Mouse (Mus musculus): Measurements from ENCODE around the gene 2410137M14Rik. TPM values are rescaled to one million over a fixed set of nuclear protein-coding genes. Genes with fewer than 3 reads are reported as not detected.
"Not testable (repeated sequence)": the region's sequence is repeated elsewhere in the genome, so short reads cannot be mapped to it uniquely, and the experiment has no call there.

2410137M14Rik gene
- polyA plus RNA-seq, 1 experiment from 2014 or later: not detected

DNA sequence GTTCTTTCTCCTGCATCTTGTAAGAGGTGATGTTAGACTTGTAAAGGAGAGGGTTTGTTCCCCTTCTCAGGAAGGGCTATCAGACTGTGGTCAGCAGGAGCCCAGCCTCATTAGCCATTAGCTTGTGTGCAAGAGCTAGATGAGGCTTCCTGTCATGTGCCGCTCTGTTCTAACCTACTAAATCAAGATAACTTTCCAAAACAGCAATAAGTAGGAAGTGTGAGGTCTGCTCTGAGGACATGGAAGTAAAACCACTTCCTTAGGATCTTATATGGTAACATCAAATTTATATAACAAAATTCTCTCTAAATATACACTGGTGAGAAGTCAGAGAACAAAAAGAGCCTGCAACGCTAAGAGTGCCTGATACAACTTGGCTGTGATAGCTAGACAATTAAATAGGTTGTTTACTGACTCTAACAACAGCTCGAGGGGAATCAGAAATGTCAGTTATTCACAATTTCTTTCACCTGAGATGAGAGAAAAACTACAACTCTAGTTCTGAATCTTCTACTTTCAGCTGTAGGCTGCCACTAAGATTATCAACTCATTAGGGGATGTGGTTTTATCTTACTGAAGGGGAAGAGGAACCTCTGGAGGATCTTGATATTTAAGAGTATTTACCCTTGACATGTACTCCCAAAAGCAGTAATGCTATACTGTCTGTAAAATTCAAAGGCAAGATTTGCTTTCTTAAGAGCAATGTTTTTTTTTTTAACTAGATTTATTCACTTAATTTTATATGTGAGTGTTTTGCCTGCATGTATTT is 11.5 kb upstream of the 2410137M14Rik start:
- no peak for DNase-seq (ENCODE audit: low spot score)
- H3K27ac ChIP-seq (replicated peaks; ENCODE audit: low read depth, low read length): no peak overlapping the region
- no peak overlapping the region for H3K4me3 ChIP-seq (ENCODE audit: low read depth, low read length)
- ATAC-seq (replicated peaks; ENCODE audit: insufficient number of reproducible peaks, low FRiP score, low TSS enrichment, low read depth): no peak
- H3K36me3 ChIP-seq (replicated peaks; ENCODE audit: control insufficient read depth, insufficient read depth, low read depth, low read length): no peaks in the 10 kb centered on the region
- no peaks in the 10 kb centered on the region for H3K4me1 ChIP-seq (ENCODE audit: control insufficient read depth, insufficient read depth, low read length)
- no peak overlapping the region for H3K4me2 ChIP-seq (ENCODE audit: low read depth, low read length)
- H3K9ac ChIP-seq (replicated peaks; ENCODE audit: low read length): no peak overlapping the region
- WGBS: 74% methylated on average over 3 of the region's 3 CpGs
- no peaks in the 10 kb centered on the region for H3K9me3 ChIP-seq (replicated peaks; ENCODE audit: control insufficient read depth, low read length)
- H3K27me3 ChIP-seq (ENCODE audit: control insufficient read depth, insufficient read depth, low read length): peaks cover 9% of the 10 kb centered on the region

DNA sequence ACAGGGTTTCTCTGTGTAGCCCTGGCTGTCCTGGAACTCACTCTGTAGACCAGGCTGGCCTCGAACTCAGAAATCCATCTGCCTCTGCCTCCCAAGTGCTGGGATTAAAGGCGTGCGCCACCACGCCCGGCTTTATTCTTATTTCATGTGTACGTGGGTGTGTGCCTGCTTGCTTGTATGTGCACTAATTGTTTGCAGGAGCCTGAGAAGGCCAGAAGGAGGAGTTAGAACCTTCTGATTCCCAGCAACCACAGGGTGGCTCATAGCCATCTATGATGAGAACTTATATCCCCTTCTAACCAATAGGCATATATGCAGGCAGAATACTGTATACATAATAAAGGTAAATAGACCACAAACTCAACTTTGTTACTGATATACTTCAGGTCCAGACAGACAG is 9.6 kb upstream of the 2410137M14Rik start:
- not testable (repeated sequence) for H3K36me3 ChIP-seq (replicated peaks; ENCODE audit: control insufficient read depth, insufficient read depth, low read depth, low read length); H3K9ac ChIP-seq (replicated peaks; ENCODE audit: low read length); H3K4me1 ChIP-seq (ENCODE audit: control insufficient read depth, insufficient read depth, low read length); H3K27ac ChIP-seq (replicated peaks; ENCODE audit: low read depth, low read length); H3K9me3 ChIP-seq (replicated peaks; ENCODE audit: control insufficient read depth, low read length); H3K27me3 ChIP-seq (ENCODE audit: control insufficient read depth, insufficient read depth, low read length); DNase-seq (ENCODE audit: low spot score); H3K4me3 ChIP-seq (ENCODE audit: low read depth, low read length); H3K4me2 ChIP-seq (ENCODE audit: low read depth, low read length); ATAC-seq (replicated peaks; ENCODE audit: insufficient number of reproducible peaks, low FRiP score, low TSS enrichment, low read depth)
- 93% methylated on average over 6 of the region's 6 CpGs for WGBS

GRCm38 (mm10) chr17:36989437-36989836 is 8.4 kb upstream of the 2410137M14Rik start, which contains the start of gene H2-M5:
Gene H2-M5, minus strand, starts transcription at chr17:36989537.
- peaks cover 9% of the 10 kb centered on the region for H3K27me3 ChIP-seq (ENCODE audit: control insufficient read depth, insufficient read depth, low read length)
- H3K4me1 ChIP-seq (ENCODE audit: control insufficient read depth, insufficient read depth, low read length): no peaks in the 10 kb centered on the region
- no peak within 1 kb of the TSS for H3K27ac ChIP-seq (replicated peaks; ENCODE audit: low read depth, low read length)
- H3K4me2 ChIP-seq (ENCODE audit: low read depth, low read length): no peak within 1 kb of the TSS
- no peak within 1 kb of the TSS for H3K4me3 ChIP-seq (ENCODE audit: low read depth, low read length)
- ATAC-seq (replicated peaks; ENCODE audit: insufficient number of reproducible peaks, low FRiP score, low TSS enrichment, low read depth): no peak
- DNase-seq (ENCODE audit: low spot score): no peak
- WGBS: 16% methylated on average over 5 of the region's 5 CpGs
- no peak within 1 kb of the TSS for H3K9ac ChIP-seq (replicated peaks; ENCODE audit: low read length)
- no peaks in the 10 kb centered on the region for H3K36me3 ChIP-seq (replicated peaks; ENCODE audit: control insufficient read depth, insufficient read depth, low read depth, low read length)
- no peaks in the 10 kb centered on the region for H3K9me3 ChIP-seq (replicated peaks; ENCODE audit: control insufficient read depth, low read length)

DNA sequence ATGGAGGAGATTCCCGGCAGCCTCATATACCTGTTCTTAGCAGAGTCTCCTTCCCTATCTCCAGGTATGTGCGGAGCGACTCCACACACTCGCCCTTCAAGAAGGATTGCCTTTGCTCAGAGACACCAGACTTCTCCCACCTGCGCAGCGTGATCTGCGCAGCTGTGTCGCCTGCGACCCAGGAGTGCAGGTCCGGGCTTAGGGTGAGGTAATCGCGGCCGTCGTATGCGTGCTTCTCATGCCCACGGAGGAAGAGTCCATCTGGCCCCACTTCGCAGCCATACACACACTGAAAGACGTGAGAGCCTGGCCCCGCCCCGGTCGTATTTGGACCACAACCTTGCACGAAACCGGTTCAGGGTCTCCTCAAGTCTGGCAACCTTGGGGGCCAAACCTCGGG is 7.4 kb upstream of the 2410137M14Rik start:
- peaks cover 9% of the 10 kb centered on the region for H3K27me3 ChIP-seq (ENCODE audit: control insufficient read depth, insufficient read depth, low read length)
- ATAC-seq (replicated peaks; ENCODE audit: insufficient number of reproducible peaks, low FRiP score, low TSS enrichment, low read depth) (no peak), DNase-seq (ENCODE audit: low spot score) (no peak)
- no peaks in the 10 kb centered on the region for H3K36me3 ChIP-seq (replicated peaks; ENCODE audit: control insufficient read depth, insufficient read depth, low read depth, low read length)
- H3K9ac ChIP-seq (replicated peaks; ENCODE audit: low read length): no peak overlapping the region
- H3K4me3 ChIP-seq (ENCODE audit: low read depth, low read length): no peak overlapping the region
- H3K4me1 ChIP-seq (ENCODE audit: control insufficient read depth, insufficient read depth, low read length): no peaks in the 10 kb centered on the region
- H3K4me2 ChIP-seq (ENCODE audit: low read depth, low read length): no peak overlapping the region
- H3K27ac ChIP-seq (replicated peaks; ENCODE audit: low read depth, low read length): no peak overlapping the region
- 5% methylated on average over 24 of the region's 24 CpGs for WGBS
- no peaks in the 10 kb centered on the region for H3K9me3 ChIP-seq (replicated peaks; ENCODE audit: control insufficient read depth, low read length)

- no peak for DNase-seq (ENCODE audit: low spot score)
- H3K9me3 ChIP-seq (replicated peaks; ENCODE audit: control insufficient read depth, low read length): no peaks in the 10 kb centered on the region
- 28% methylated on average over 5 of the region's 5 CpGs for WGBS
Observed at GRCm38 (mm10) chr17:36982253-36983155, 1.5 kb upstream of the 2410137M14Rik start.

GRCm38 (mm10) chr17:36981845-36982244 is 808 bp upstream of the 2410137M14Rik start:
- 6% methylated on average over 4 of the region's 4 CpGs for WGBS
- ATAC-seq (replicated peaks; ENCODE audit: insufficient number of reproducible peaks, low FRiP score, low TSS enrichment, low read depth) (no peak), DNase-seq (ENCODE audit: low spot score) (no peak)
- H3K27me3 ChIP-seq (ENCODE audit: control insufficient read depth, insufficient read depth, low read length): no peaks in the 10 kb centered on the region
- no peak overlapping the region for H3K27ac ChIP-seq (replicated peaks; ENCODE audit: low read depth, low read length)
- no peaks in the 10 kb centered on the region for H3K36me3 ChIP-seq (replicated peaks; ENCODE audit: control insufficient read depth, insufficient read depth, low read depth, low read length)
- no peak overlapping the region for H3K9ac ChIP-seq (replicated peaks; ENCODE audit: low read length)
- H3K4me2 ChIP-seq (ENCODE audit: low read depth, low read length): no peak overlapping the region; the same call in 1 of the 2 replicates
- H3K4me3 ChIP-seq (ENCODE audit: low read depth, low read length): no peak overlapping the region
- H3K4me1 ChIP-seq (ENCODE audit: control insufficient read depth, insufficient read depth, low read length): no peaks in the 10 kb centered on the region
- no peaks in the 10 kb centered on the region for H3K9me3 ChIP-seq (replicated peaks; ENCODE audit: control insufficient read depth, low read length)

More at GRCm38 (mm10) chr17:36982253-36983155, 1.5 kb upstream of the 2410137M14Rik start:
- Histone ChIP-seq H3K9ac (replicated peaks; ENCODE audit: low read length) (no peak overlapping the region), H3K27ac (replicated peaks; ENCODE audit: low read depth, low read length) (no peak overlapping the region), H3K4me3 (ENCODE audit: low read depth, low read length) (no peak overlapping the region), H3K27me3 (ENCODE audit: control insufficient read depth, insufficient read depth, low read length) (no peaks in the 10 kb centered on the region), H3K36me3 (replicated peaks; ENCODE audit: control insufficient read depth, insufficient read depth, low read depth, low read length) (no peaks in the 10 kb centered on the region), H3K4me1 (ENCODE audit: control insufficient read depth, insufficient read depth, low read length) (no peaks in the 10 kb centered on the region), H3K4me2 (ENCODE audit: low read depth, low read length) (no peak overlapping the region)
- no peak for ATAC-seq (replicated peaks; ENCODE audit: insufficient number of reproducible peaks, low FRiP score, low TSS enrichment, low read depth)

DNA sequence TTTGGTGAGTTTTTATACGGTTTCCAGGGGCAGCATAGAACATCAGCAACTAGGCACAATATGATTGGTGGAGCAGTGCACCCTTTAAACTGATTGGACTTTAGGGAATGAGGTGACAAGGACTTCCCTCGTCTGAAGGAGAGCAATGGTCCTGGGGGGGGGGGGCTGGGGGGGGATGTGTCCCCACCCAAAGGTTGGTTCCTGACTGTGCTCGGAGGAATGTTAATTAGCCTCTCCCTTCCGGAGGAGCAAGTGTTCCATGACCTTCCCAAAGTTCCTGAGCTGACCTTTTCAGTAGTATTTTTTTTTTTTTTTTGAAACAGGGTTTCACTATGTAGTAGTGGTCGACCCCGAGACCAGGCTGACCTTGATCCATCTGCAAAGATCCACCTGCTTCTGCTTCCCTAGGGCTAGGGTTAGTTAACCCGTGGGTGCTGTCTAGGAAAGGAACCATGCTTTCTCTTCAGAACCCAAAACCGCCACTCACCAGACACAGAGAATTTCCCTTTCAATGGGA is 7.7 kb downstream of the 2410137M14Rik start:
- Histone ChIP-seq H3K9me3 (replicated peaks; ENCODE audit: control insufficient read depth, low read length) (no peaks in the 10 kb centered on the region), H3K4me3 (ENCODE audit: low read depth, low read length) (no peak overlapping the region), H3K27me3 (ENCODE audit: control insufficient read depth, insufficient read depth, low read length) (no peaks in the 10 kb centered on the region), H3K4me1 (ENCODE audit: control insufficient read depth, insufficient read depth, low read length) (no peaks in the 10 kb centered on the region), H3K9ac (replicated peaks; ENCODE audit: low read length) (no peak overlapping the region), H3K4me2 (ENCODE audit: low read depth, low read length) (no peak overlapping the region), H3K27ac (replicated peaks; ENCODE audit: low read depth, low read length) (no peak overlapping the region), H3K36me3 (replicated peaks; ENCODE audit: control insufficient read depth, insufficient read depth, low read depth, low read length) (no peaks in the 10 kb centered on the region)
- no peak for ATAC-seq (replicated peaks; ENCODE audit: insufficient number of reproducible peaks, low FRiP score, low TSS enrichment, low read depth)
- WGBS: 61% methylated on average over 8 of the region's 8 CpGs
- no peak for DNase-seq (ENCODE audit: low spot score)

Data from embryonic facial prominence, embryonic 11.5 days (tissue).